Mouse (Mus musculus) forebrain, embryonic 12.5 days (tissue): ENCODE measurements around the gene C1qtnf3. TPM values are rescaled to one million over a fixed set of nuclear protein-coding genes. Genes with fewer than 3 reads are reported as not detected.

ENCODE experiments used
- ATAC-seq: fragments of 200-750 bp; cut with Nextera tagmentation; 2 replicates; pipeline ENCODE4 v1.8.0; 2017; ENCODE audit warnings: moderate TSS enrichment; ENCODE audit not compliant: low FRiP score
- H3K27ac ChIP-seq: fragments of 300-500 bp; sonication (generic); 2 replicates; pipeline ENCODE4 v1.5.1; 2016; ENCODE audit warnings: mild to moderate bottlenecking
- H3K27me3 ChIP-seq: fragments of 300-500 bp; sonication (generic); 2 replicates; pipeline ENCODE4 v1.6.1; 2016; ENCODE audit warnings: mild to moderate bottlenecking
- H3K36me3 ChIP-seq: fragments of 300-500 bp; sonication (generic); replicated peaks from 2 replicates; pipeline ENCODE4 v1.6.1; 2016; ENCODE audit warnings: mild to moderate bottlenecking
- H3K4me1 ChIP-seq: fragments of 300-500 bp; sonication (generic); 2 replicates; pipeline ENCODE4 v1.6.1; 2016
- H3K4me2 ChIP-seq: fragments of 300-500 bp; sonication (generic); 2 replicates; pipeline ENCODE4 v1.6.1; 2016; ENCODE audit warnings: mild to moderate bottlenecking, moderate library complexity
- H3K4me3 ChIP-seq: fragments of 300-500 bp; sonication (generic); replicated peaks from 2 replicates; pipeline ENCODE4 v1.5.1; 2016; ENCODE audit warnings: mild to moderate bottlenecking
- H3K9ac ChIP-seq: fragments of 300-500 bp; sonication (generic); 2 replicates; pipeline ENCODE4 v1.6.1; 2016; ENCODE audit warnings: mild to moderate bottlenecking
- H3K9me3 ChIP-seq: fragments of 300-500 bp; sonication (generic); 2 replicates; pipeline ENCODE4 v1.6.1; 2016
- WGBS: fragments of 180-500 bp; shearing (Covaris S2); methylation state at CpG from one replicate; pipeline ENCODE4 v1.1.7; 2016; 5-methylcytosine and 5-hydroxymethylcytosine counted together
- polyA plus RNA-seq: library from polyadenylated mRNA; unstranded; fragments of >200 nt; fragmentation: Nextera tagmentation; extraction: Ambion mirVana; gene quantifications from 2 replicates; pipeline ENCODE4 v1.2.1, GENCODE M21; 2016

C1qtnf3 gene
- polyA plus RNA-seq, 1 experiment from 2014 or later: 1.6 TPM

GRCm38 (mm10) chr15:10940148-10941108, 11.7 kb upstream of the C1qtnf3 start:
- WGBS: 85% methylated on average over 15 of the region's 15 CpGs
- no peak overlapping the region for H3K9ac ChIP-seq
- no peak overlapping the region for H3K4me2 ChIP-seq
- H3K36me3 ChIP-seq: no peaks in the 10 kb centered on the region
- H3K9me3 ChIP-seq: no peaks in the 10 kb centered on the region
- no peak overlapping the region for H3K27ac ChIP-seq
- no peak overlapping the region for H3K4me3 ChIP-seq
- no peak for ATAC-seq
- no peaks in the 10 kb centered on the region for H3K4me1 ChIP-seq
- no peaks in the 10 kb centered on the region for H3K27me3 ChIP-seq

- Histone ChIP-seq H3K9ac (no peak overlapping the region), H3K9me3 (no peaks in the 10 kb centered on the region), H3K36me3 (no peaks in the 10 kb centered on the region), H3K4me3 (no peak overlapping the region), H3K4me2 (no peak overlapping the region), H3K27me3 (no peaks in the 10 kb centered on the region), H3K4me1 (no peaks in the 10 kb centered on the region), H3K27ac (no peak overlapping the region)
- 83% methylated on average over 6 of the region's 6 CpGs for WGBS
- no peak for ATAC-seq
These were observed 10.2 kb upstream of the C1qtnf3 start for GRCm38 (mm10) chr15:10941901-10942300.

- ATAC-seq: no peak
- no peak overlapping the region for H3K4me3 ChIP-seq
- H3K9me3 ChIP-seq: no peaks in the 10 kb centered on the region
- H3K36me3 ChIP-seq: no peaks in the 10 kb centered on the region
- 84% methylated on average over 1 of the region's 1 CpGs for WGBS
- H3K4me2 ChIP-seq: no peak overlapping the region
- no peak overlapping the region for H3K27ac ChIP-seq
- no peaks in the 10 kb centered on the region for H3K27me3 ChIP-seq
- H3K4me1 ChIP-seq: peaks cover 7% of the 10 kb centered on the region; the same call in 1 of the 2 replicates
- no peak overlapping the region for H3K9ac ChIP-seq
These were observed 4.3 kb upstream of the C1qtnf3 start for GRCm38 (mm10) chr15:10947852-10948251.

GRCm38 (mm10) chr15:10952760-10953305, 701 bp downstream of the C1qtnf3 start:
- H3K9me3 ChIP-seq: no peaks in the 10 kb centered on the region
- H3K36me3 ChIP-seq: no peaks in the 10 kb centered on the region
- no peak overlapping the region for H3K9ac ChIP-seq
- no peak overlapping the region for H3K4me2 ChIP-seq
- no peak overlapping the region for H3K4me3 ChIP-seq
- no peaks in the 10 kb centered on the region for H3K27me3 ChIP-seq
- no peak overlapping the region for H3K27ac ChIP-seq
- peaks cover 8% of the 10 kb centered on the region; the same call in 1 of the 2 replicates for H3K4me1 ChIP-seq
- 58% methylated on average over 4 of the region's 4 CpGs for WGBS
- ATAC-seq: no peak

GRCm38 (mm10) chr15:10953465-10953864, 1.3 kb downstream of the C1qtnf3 start:
- H3K4me1 ChIP-seq: peaks cover 8% of the 10 kb centered on the region; the same call in 1 of the 2 replicates
- no peak overlapping the region for H3K27ac ChIP-seq
- no peak overlapping the region for H3K4me3 ChIP-seq
- H3K27me3 ChIP-seq: no peaks in the 10 kb centered on the region
- no peaks in the 10 kb centered on the region for H3K9me3 ChIP-seq
- H3K9ac ChIP-seq: no peak overlapping the region
- H3K4me2 ChIP-seq: no peak overlapping the region
- no peaks in the 10 kb centered on the region for H3K36me3 ChIP-seq
- no peak for ATAC-seq
- WGBS: 70% methylated on average over 1 of the region's 1 CpGs

- no peak overlapping the region for H3K4me2 ChIP-seq
- H3K27ac ChIP-seq: no peak overlapping the region
- H3K4me3 ChIP-seq: no peak overlapping the region
- H3K36me3 ChIP-seq: no peaks in the 10 kb centered on the region
- H3K4me1 ChIP-seq: peaks cover 8% of the 10 kb centered on the region; the same call in 1 of the 2 replicates
- WGBS: 93% methylated on average over 6 of the region's 6 CpGs
- ATAC-seq: no peak
- H3K9me3 ChIP-seq: no peaks in the 10 kb centered on the region
- H3K9ac ChIP-seq: no peak overlapping the region
- H3K27me3 ChIP-seq: no peaks in the 10 kb centered on the region
These were observed 2.4 kb downstream of the C1qtnf3 start for GRCm38 (mm10) chr15:10954381-10955016.

GRCm38 (mm10) chr15:10955156-10955555, 3.0 kb downstream of the C1qtnf3 start:
- 74% methylated on average over 5 of the region's 5 CpGs for WGBS
- peaks cover 8% of the 10 kb centered on the region; the same call in 1 of the 2 replicates for H3K4me1 ChIP-seq
- ATAC-seq: no peak
- H3K9me3 ChIP-seq: no peaks in the 10 kb centered on the region
- H3K27ac ChIP-seq: no peak overlapping the region
- no peaks in the 10 kb centered on the region for H3K27me3 ChIP-seq
- H3K4me2 ChIP-seq: no peak overlapping the region
- H3K36me3 ChIP-seq: no peaks in the 10 kb centered on the region
- H3K9ac ChIP-seq: no peak overlapping the region
- H3K4me3 ChIP-seq: no peak overlapping the region

- no peak overlapping the region for H3K27ac ChIP-seq
- no peaks in the 10 kb centered on the region for H3K27me3 ChIP-seq
- no peak overlapping the region for H3K4me3 ChIP-seq
- H3K9me3 ChIP-seq: no peaks in the 10 kb centered on the region
- WGBS: 56% methylated on average over 3 of the region's 3 CpGs
- H3K4me1 ChIP-seq: peaks cover 8% of the 10 kb centered on the region; the same call in 1 of the 2 replicates
- H3K9ac ChIP-seq: no peak overlapping the region
- H3K4me2 ChIP-seq: no peak overlapping the region
- no peak for ATAC-seq
- H3K36me3 ChIP-seq: no peaks in the 10 kb centered on the region
These were observed 4.6 kb downstream of the C1qtnf3 start for GRCm38 (mm10) chr15:10956706-10957105.

- no peak for ATAC-seq
- no peak overlapping the region for H3K4me3 ChIP-seq
- H3K4me2 ChIP-seq: no peak overlapping the region
- H3K36me3 ChIP-seq: no peaks in the 10 kb centered on the region
- WGBS: 86% methylated on average over 15 of the region's 15 CpGs
- H3K9ac ChIP-seq: no peak overlapping the region
- no peak overlapping the region for H3K27ac ChIP-seq
- H3K9me3 ChIP-seq: no peaks in the 10 kb centered on the region
- H3K27me3 ChIP-seq: no peaks in the 10 kb centered on the region
- no peaks in the 10 kb centered on the region for H3K4me1 ChIP-seq
These were observed 7.3 kb downstream of the C1qtnf3 start for GRCm38 (mm10) chr15:10959277-10960026.

- no peak for ATAC-seq
- H3K27me3 ChIP-seq: no peaks in the 10 kb centered on the region
- no peak overlapping the region for H3K4me3 ChIP-seq
- H3K9ac ChIP-seq: no peak overlapping the region
- no peaks in the 10 kb centered on the region for H3K4me1 ChIP-seq
- WGBS: 89% methylated on average over 5 of the region's 5 CpGs
- H3K27ac ChIP-seq: no peak overlapping the region
- H3K9me3 ChIP-seq: no peaks in the 10 kb centered on the region
- no peaks in the 10 kb centered on the region for H3K36me3 ChIP-seq
- no peak overlapping the region for H3K4me2 ChIP-seq
These were observed 8.1 kb downstream of the C1qtnf3 start for GRCm38 (mm10) chr15:10960267-10960666.

- Histone ChIP-seq H3K4me1 (no peaks in the 10 kb centered on the region), H3K27me3 (no peaks in the 10 kb centered on the region), H3K27ac (no peak overlapping the region), H3K9me3 (no peaks in the 10 kb centered on the region), H3K4me2 (no peak overlapping the region), H3K36me3 (no peaks in the 10 kb centered on the region), H3K9ac (no peak overlapping the region), H3K4me3 (no peak overlapping the region)
- WGBS: 89% methylated on average over 2 of the region's 2 CpGs
- no peak for ATAC-seq
These were observed 10.5 kb downstream of the C1qtnf3 start for GRCm38 (mm10) chr15:10962601-10963000.

- no peaks in the 10 kb centered on the region for H3K27me3 ChIP-seq
- WGBS: 78% methylated on average over 3 of the region's 3 CpGs
- H3K9ac ChIP-seq: no peak overlapping the region
- no peaks in the 10 kb centered on the region for H3K4me1 ChIP-seq
- H3K9me3 ChIP-seq: no peaks in the 10 kb centered on the region
- no peak overlapping the region for H3K4me2 ChIP-seq
- no peaks in the 10 kb centered on the region for H3K36me3 ChIP-seq
- no peak for ATAC-seq
- no peak overlapping the region for H3K27ac ChIP-seq
- H3K4me3 ChIP-seq: no peak overlapping the region
These were observed 17.3 kb downstream of the C1qtnf3 start for GRCm38 (mm10) chr15:10969439-10969838.
